Mouse (Mus musculus) retina, embryonic 14.5 days (tissue): ENCODE data around the gene 1700025F22Rik.
A peak's percentile ranks its signal among the peaks of the same experiment; 100 is the strongest.
"Not testable (repeated sequence)": the region's sequence is repeated elsewhere in the genome, so short reads cannot be mapped to it uniquely, and the experiment has no call there.

ENCODE experiments used
- DNase-seq: peaks from one replicate; pipeline ENCODE4 v3.0.0-alpha.2; 2015; ENCODE audit warnings: low spot score

The 1700025F22Rik gene

GRCm38 (mm10) chr19:11165172-11165571 lies at the start of gene 1700025F22Rik:
Gene 1700025F22Rik (minus strand): TSS chr19:11165320.
- no peak for DNase-seq

GRCm38 (mm10) chr19:11196546-11196945 lies 31.4 kb upstream of the 1700025F22Rik start, which contains the start of gene Ms4a13:
Gene Ms4a13 (minus strand): TSS chr19:11196737.
- peak; percentile 1 for DNase-seq

- DNase-seq, result no peak
Measured at GRCm38 (mm10) chr19:11192552-11192951, 27.4 kb upstream of the 1700025F22Rik start.

- DNase-seq, result peak; percentile 32
Measured at GRCm38 (mm10) chr19:11184121-11184520, 19.0 kb upstream of the 1700025F22Rik start.

- no peak for DNase-seq
Measured at GRCm38 (mm10) chr19:11177464-11177863, 12.3 kb upstream of the 1700025F22Rik start.

- not testable (repeated sequence) for DNase-seq
Measured at GRCm38 (mm10) chr19:11157890-11158289, 7.2 kb downstream of the 1700025F22Rik start.

- DNase-seq, result no peak
Measured at GRCm38 (mm10) chr19:11135336-11135735, 29.8 kb downstream of the 1700025F22Rik start.

- DNase-seq, result no peak
Measured at GRCm38 (mm10) chr19:11134852-11135251, 30.3 kb downstream of the 1700025F22Rik start.

- not testable (repeated sequence) for DNase-seq
Measured at GRCm38 (mm10) chr19:11130776-11131175, 34.3 kb downstream of the 1700025F22Rik start, which contains the start of gene 1700017D01Rik. Gene 1700017D01Rik (minus strand): TSS chr19:11130876.

- no peak for DNase-seq
Measured at GRCm38 (mm10) chr19:11129702-11130101, 35.4 kb downstream of the 1700025F22Rik start.

GRCm38 (mm10) chr19:11121016-11121420 lies 44.1 kb downstream of the 1700025F22Rik start:
- not testable (repeated sequence) for DNase-seq

GRCm38 (mm10) chr19:11119338-11119737 lies 45.8 kb downstream of the 1700025F22Rik start:
- DNase-seq, result no peak

- DNase-seq, result no peak
Measured at GRCm38 (mm10) chr19:11107746-11108145, 57.4 kb downstream of the 1700025F22Rik start.

GRCm38 (mm10) chr19:11101880-11102279 lies 63.2 kb downstream of the 1700025F22Rik start:
- no peak for DNase-seq

- no peak for DNase-seq
Measured at GRCm38 (mm10) chr19:11098401-11098800, 66.7 kb downstream of the 1700025F22Rik start.

- peak; percentile 7 for DNase-seq
Measured at GRCm38 (mm10) chr19:11092131-11092530, 73.0 kb downstream of the 1700025F22Rik start.
